Mouse (Mus musculus) urinary bladder, postnatal 14 days (tissue): ENCODE results near the gene Nrde2.
"Not testable (repeated sequence)": the region's sequence is repeated elsewhere in the genome, so short reads cannot be mapped to it uniquely, and the experiment has no call there.

Experiments used
- DNase-seq: peaks from one replicate; pipeline ENCODE4 v3.0.0; 2021; ENCODE audit warnings: low spot score

Nrde2 gene

GRCm38 (mm10) chr12:100159261-100159975 lies at the start of gene Nrde2:
TSS of gene Nrde2 (minus strand) at chr12:100159653.
- peak; percentile 90 for DNase-seq

GRCm38 (mm10) chr12:100206926-100207325 lies 47.5 kb upstream of the Nrde2 start:
- no peak for DNase-seq

GRCm38 (mm10) chr12:100206521-100206920 lies 47.1 kb upstream of the Nrde2 start:
- no peak for DNase-seq

GRCm38 (mm10) chr12:100205156-100205555 lies 45.7 kb upstream of the Nrde2 start:
- no peak for DNase-seq

GRCm38 (mm10) chr12:100203759-100204158 lies 44.3 kb upstream of the Nrde2 start:
- DNase-seq, result no peak

- peak; percentile 94 for DNase-seq
Measured at GRCm38 (mm10) chr12:100201838-100202237, 42.4 kb upstream of the Nrde2 start.

- DNase-seq, result no peak
Measured at GRCm38 (mm10) chr12:100201363-100201711, 41.9 kb upstream of the Nrde2 start.

- no peak for DNase-seq
Measured at GRCm38 (mm10) chr12:100200645-100201362, 41.4 kb upstream of the Nrde2 start.

- peak; percentile 62 for DNase-seq
Measured at GRCm38 (mm10) chr12:100199891-100200644, 40.6 kb upstream of the Nrde2 start.

- DNase-seq, result peak; percentile 95
Measured at GRCm38 (mm10) chr12:100198967-100199660, 39.7 kb upstream of the Nrde2 start, which contains the start of gene Calm1. TSS of gene Calm1 (plus strand) at chr12:100199435.

GRCm38 (mm10) chr12:100196786-100197185 lies 37.3 kb upstream of the Nrde2 start:
- DNase-seq, result no peak

- no peak for DNase-seq
Measured at GRCm38 (mm10) chr12:100194181-100194580, 34.7 kb upstream of the Nrde2 start.

- DNase-seq, result no peak
Measured at GRCm38 (mm10) chr12:100190802-100191201, 31.3 kb upstream of the Nrde2 start.

- DNase-seq, result peak; percentile 41
Measured at GRCm38 (mm10) chr12:100187756-100188430, 28.4 kb upstream of the Nrde2 start.

GRCm38 (mm10) chr12:100187013-100187755 lies 27.7 kb upstream of the Nrde2 start:
- peak; percentile 99 for DNase-seq

- DNase-seq, result peak; percentile 32
Measured at GRCm38 (mm10) chr12:100186376-100186775, 26.9 kb upstream of the Nrde2 start.

- no peak for DNase-seq
Measured at GRCm38 (mm10) chr12:100185897-100186296, 26.4 kb upstream of the Nrde2 start.

GRCm38 (mm10) chr12:100184976-100185375 lies 25.5 kb upstream of the Nrde2 start:
- DNase-seq, result not testable (repeated sequence)

GRCm38 (mm10) chr12:100183970-100184369 lies 24.5 kb upstream of the Nrde2 start:
- peak; percentile 22 for DNase-seq

GRCm38 (mm10) chr12:100182676-100183075 lies 23.2 kb upstream of the Nrde2 start:
- no peak for DNase-seq

- no peak for DNase-seq
Measured at GRCm38 (mm10) chr12:100180802-100181201, 21.3 kb upstream of the Nrde2 start.
